Mouse (Mus musculus) embryonic fibroblast, embryonic 13.5 days (primary cell): Measurements from ENCODE around the gene Odf3. TPM values are rescaled to one million over a fixed set of nuclear protein-coding genes. Genes with fewer than 3 reads are reported as not detected.

ENCODE experiments used
- H3K27ac ChIP-seq: 2 replicates; pipeline ENCODE4 v1.5.1; 2012; ENCODE audit warnings: low read length, control low read depth, inconsistent platforms; ENCODE audit not compliant: insufficient read depth
- H3K4me1 ChIP-seq: 2 replicates; pipeline ENCODE4 v1.6.1; 2011; ENCODE audit warnings: low read length; ENCODE audit not compliant: control insufficient read depth, insufficient read depth
- H3K4me3 ChIP-seq: 2 replicates; pipeline ENCODE4 v1.5.1; 2011; ENCODE audit warnings: mild to moderate bottlenecking, control low read depth, low read length; ENCODE audit not compliant: insufficient read depth
- CTCF ChIP-seq: IDR thresholded peaks from 2 replicates; pipeline ENCODE4 v1.5.1; 2011; ENCODE audit warnings: mild to moderate bottlenecking, control low read depth, low read length, moderate library complexity, borderline replicate concordance; ENCODE audit not compliant: insufficient read depth
- POLR2A ChIP-seq: IDR thresholded peaks from 2 replicates; pipeline ENCODE4 v1.6.1; 2011; ENCODE audit warnings: low read depth, mild to moderate bottlenecking, control low read depth, low read length, moderate library complexity
- polyA plus RNA-seq: library from polyadenylated mRNA; stranded (reverse); fragments of >200 nt; gene quantifications from 2 replicates; pipeline ENCODE4 v1.2.4, GENCODE M21; 2011; ENCODE audit warnings: low read depth; ENCODE audit not compliant: missing spikeins, insufficient read length

Odf3 gene
- polyA plus RNA-seq, 1 experiment, result not detected

GRCm38 (mm10) chr7:140855860-140856784 is 8.5 kb downstream of the Odf3 start, which contains the start of gene Gm45785:
Gm45785 (minus strand) TSS chr7:140856331.
- Histone ChIP-seq H3K27ac (peak within 1 kb of the TSS; percentile 78), H3K4me1 (0 out of 2 replicates have a peak, but pooled peaks cover 4% of the 10 kb centered on the region), H3K4me3 (peak within 1 kb of the TSS; percentile 80)
- no peak for TF ChIP-seq CTCF
- TF ChIP-seq POLR2A, result peak; percentile 80

- H3K4me3 ChIP-seq, result peak within 1 kb of the TSS; percentile 80
- peak within 1 kb of the TSS; percentile 78 for H3K27ac ChIP-seq
- no peak for TF ChIP-seq CTCF
- peak; percentile 74 for TF ChIP-seq POLR2A
- H3K4me1 ChIP-seq, result 0 out of 2 replicates have a peak, but pooled peaks cover 4% of the 10 kb centered on the region
Measured at GRCm38 (mm10) chr7:140856785-140857549, 9.4 kb downstream of the Odf3 start, which contains the start of gene Ric8a. Ric8a (plus strand) TSS chr7:140856957.

GRCm38 (mm10) chr7:140857550-140858505 is 10.2 kb downstream of the Odf3 start, which contains the start of gene Bet1l:
Bet1l (minus strand) TSS chr7:140857577.
- TF ChIP-seq POLR2A (no peak), CTCF (no peak)
- 0 out of 2 replicates have a peak, but pooled peaks cover 4% of the 10 kb centered on the region for H3K4me1 ChIP-seq

GRCm38 (mm10) chr7:140858746-140859145 is 11.1 kb downstream of the Odf3 start:
- Histone ChIP-seq H3K4me1 (0 out of 2 replicates have a peak, but pooled peaks cover 4% of the 10 kb centered on the region), H3K27ac (no peak overlapping the region), H3K4me3 (peak overlapping the region; percentile 80)
- TF ChIP-seq CTCF (no peak), POLR2A (no peak)

More at GRCm38 (mm10) chr7:140857550-140858505, 10.2 kb downstream of the Odf3 start, which contains the start of gene Bet1l:
- H3K27ac ChIP-seq, result peak within 1 kb of the TSS; percentile 78
- H3K4me3 ChIP-seq, result peak within 1 kb of the TSS; percentile 80

GRCm38 (mm10) chr7:140859997-140860396 is 12.4 kb downstream of the Odf3 start:
- Histone ChIP-seq H3K4me1 (0 out of 2 replicates have a peak, but pooled peaks cover 4% of the 10 kb centered on the region), H3K27ac (no peak overlapping the region), H3K4me3 (no peak overlapping the region)
- TF ChIP-seq CTCF (no peak), POLR2A (no peak)

GRCm38 (mm10) chr7:140860728-140861127 is 13.1 kb downstream of the Odf3 start:
- TF ChIP-seq POLR2A (no peak), CTCF (no peak)
- Histone ChIP-seq H3K4me3 (no peak overlapping the region), H3K4me1 (0 out of 2 replicates have a peak, but pooled peaks cover 4% of the 10 kb centered on the region), H3K27ac (no peak overlapping the region)

GRCm38 (mm10) chr7:140864761-140865160 is 17.2 kb downstream of the Odf3 start:
- H3K27ac ChIP-seq, result no peak overlapping the region
- H3K4me1 ChIP-seq, result no peaks in the 10 kb centered on the region
- peak; percentile 30; the same call in 1 of the 2 replicates for TF ChIP-seq POLR2A
- no peak for TF ChIP-seq CTCF
- H3K4me3 ChIP-seq, result no peak overlapping the region

- no peak overlapping the region for H3K27ac ChIP-seq
- no peak overlapping the region for H3K4me3 ChIP-seq
- TF ChIP-seq POLR2A (no peak), CTCF (no peak)
- H3K4me1 ChIP-seq, result no peaks in the 10 kb centered on the region
Measured at GRCm38 (mm10) chr7:140874224-140874623, 26.6 kb downstream of the Odf3 start.
